Mouse (Mus musculus): Measurements from ENCODE around the gene Mfsd4b3. TPM values are rescaled to one million over a fixed set of nuclear protein-coding genes. Genes with fewer than 3 reads are reported as not detected.

Mfsd4b3 gene
- polyA plus RNA-seq, 1 experiment from 2014 or later, result 0.78 TPM

DNA sequence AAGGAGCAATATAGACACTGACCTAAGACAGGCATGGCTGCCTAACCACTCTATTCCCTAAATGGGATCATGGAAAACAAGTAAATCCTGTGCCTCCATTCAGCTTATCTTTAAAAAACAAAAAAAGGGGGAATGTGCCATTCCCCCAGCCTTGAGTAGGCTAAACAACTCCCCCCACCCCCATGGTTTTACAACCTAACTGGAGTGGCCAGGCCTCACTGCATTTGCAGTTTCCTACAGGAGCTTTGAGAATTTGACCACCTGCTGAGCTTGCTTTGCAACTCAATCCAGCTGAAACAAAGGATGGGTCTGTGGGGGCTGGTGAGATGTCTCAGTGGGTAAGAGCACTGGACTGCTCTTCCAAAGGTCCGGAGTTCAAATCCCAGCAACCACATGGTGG, 18.3 kb upstream of the Mfsd4b3 start:
- Histone ChIP-seq H3K4me1 (replicated peaks; ENCODE audit: control insufficient read depth, insufficient read depth, low read length) (no peaks in the 10 kb centered on the region), H3K27ac (ENCODE audit: low read depth, low read length) (no peak overlapping the region), H3K4me2 (no peak overlapping the region), H3K36me3 (ENCODE audit: control insufficient read depth, insufficient read depth, low read length) (no peaks in the 10 kb centered on the region), H3K9ac (ENCODE audit: low read depth, low read length) (no peak overlapping the region), H3K9me3 (ENCODE audit: control insufficient read depth, low read length) (peaks cover 7% of the 10 kb centered on the region), H3K4me3 (ENCODE audit: low read depth, low read length) (no peak overlapping the region), H3K27me3 (replicated peaks; ENCODE audit: control insufficient read depth, insufficient read depth, low read length) (no peaks in the 10 kb centered on the region)
- no peak for DNase-seq (ENCODE audit: low spot score)
- WGBS, result 74% methylated on average over 1 of the region's 1 CpGs
- no peak for ATAC-seq (replicated peaks; ENCODE audit: low FRiP score)

DNA sequence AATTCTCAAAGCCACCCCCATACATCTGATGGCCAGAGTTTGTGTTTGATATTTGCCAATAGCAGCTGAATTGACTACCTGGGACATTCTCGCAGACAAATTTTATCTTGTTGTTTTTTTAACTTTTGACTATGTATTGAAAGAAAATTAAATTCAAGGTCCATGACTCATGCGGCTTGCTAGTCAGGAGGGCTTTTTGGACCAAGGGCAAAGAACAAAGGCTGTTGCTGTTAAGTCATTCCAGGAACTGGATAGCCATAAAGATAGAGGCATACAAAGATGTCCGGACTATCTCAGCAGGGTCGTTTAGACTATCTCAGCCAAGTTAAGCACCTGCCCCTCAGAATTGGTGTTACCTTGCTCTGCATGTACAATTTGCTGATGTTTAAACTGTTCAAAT, 17.4 kb upstream of the Mfsd4b3 start:
- Histone ChIP-seq H3K9me3 (ENCODE audit: control insufficient read depth, low read length) (peaks cover 7% of the 10 kb centered on the region), H3K4me3 (ENCODE audit: low read depth, low read length) (no peak overlapping the region), H3K36me3 (ENCODE audit: control insufficient read depth, insufficient read depth, low read length) (no peaks in the 10 kb centered on the region), H3K9ac (ENCODE audit: low read depth, low read length) (no peak overlapping the region), H3K4me1 (replicated peaks; ENCODE audit: control insufficient read depth, insufficient read depth, low read length) (no peaks in the 10 kb centered on the region), H3K27me3 (replicated peaks; ENCODE audit: control insufficient read depth, insufficient read depth, low read length) (no peaks in the 10 kb centered on the region), H3K27ac (ENCODE audit: low read depth, low read length) (no peak overlapping the region), H3K4me2 (no peak overlapping the region)
- ATAC-seq (replicated peaks; ENCODE audit: low FRiP score) (no peak), DNase-seq (ENCODE audit: low spot score) (no peak)
- WGBS, result 89% methylated on average over 4 of the region's 4 CpGs

DNA sequence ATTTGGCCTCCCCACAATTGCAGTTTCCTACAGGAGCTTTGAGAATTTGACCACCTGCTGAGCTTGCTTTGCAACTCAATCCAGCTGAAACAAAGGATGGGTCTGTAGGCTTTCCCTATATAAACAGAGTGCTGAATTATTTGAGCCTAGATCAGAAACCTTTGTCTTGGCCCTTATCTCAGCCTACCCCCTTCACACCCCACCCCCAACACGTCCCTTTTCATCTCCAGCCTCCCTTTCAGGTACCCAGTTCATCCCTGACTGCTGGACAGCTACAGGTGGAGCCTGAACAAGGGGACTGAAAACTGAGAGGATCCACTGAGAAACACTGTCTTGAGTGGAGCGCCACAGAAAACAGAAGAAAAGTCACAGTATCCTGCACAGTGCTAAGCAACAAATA, 15.8 kb upstream of the Mfsd4b3 start:
- DNase-seq (ENCODE audit: low spot score), result no peak
- ATAC-seq (replicated peaks; ENCODE audit: low FRiP score), result no peak
- 44% methylated on average over 2 of the region's 2 CpGs for WGBS

DNA sequence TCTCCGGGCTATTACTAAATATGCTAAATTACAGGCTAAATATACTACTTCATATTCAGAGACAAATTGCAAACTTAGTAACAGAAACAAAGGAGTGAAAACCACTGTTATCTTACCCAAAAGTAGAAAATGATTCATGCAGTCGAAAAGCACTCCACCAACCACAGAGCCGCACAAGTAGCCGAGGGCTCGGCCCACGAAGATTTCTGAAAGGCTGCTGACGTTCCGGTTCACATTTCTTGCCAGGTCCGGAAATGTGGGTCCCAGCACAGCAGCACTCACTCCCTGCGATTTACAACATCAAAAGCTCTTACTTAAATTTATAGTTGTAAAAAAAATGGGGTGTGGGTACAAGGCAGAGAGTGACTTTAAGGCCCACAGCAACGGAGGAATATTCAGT, 15.0 kb upstream of the Mfsd4b3 start:
- WGBS, result 59% methylated on average over 11 of the region's 11 CpGs
- no peak for ATAC-seq (replicated peaks; ENCODE audit: low FRiP score)
- H3K9ac ChIP-seq (ENCODE audit: low read depth, low read length), result no peak overlapping the region

More for the DNA sequence above, 15.8 kb upstream of the Mfsd4b3 start:
- no peaks in the 10 kb centered on the region for H3K4me1 ChIP-seq (replicated peaks; ENCODE audit: control insufficient read depth, insufficient read depth, low read length)
- H3K36me3 ChIP-seq (ENCODE audit: control insufficient read depth, insufficient read depth, low read length), result no peaks in the 10 kb centered on the region
- H3K27me3 ChIP-seq (replicated peaks; ENCODE audit: control insufficient read depth, insufficient read depth, low read length), result no peaks in the 10 kb centered on the region
- H3K27ac ChIP-seq (ENCODE audit: low read depth, low read length), result no peak overlapping the region
- H3K4me3 ChIP-seq (ENCODE audit: low read depth, low read length), result no peak overlapping the region
- no peak overlapping the region for H3K4me2 ChIP-seq
- H3K9me3 ChIP-seq (ENCODE audit: control insufficient read depth, low read length), result peaks cover 7% of the 10 kb centered on the region
- no peak overlapping the region for H3K9ac ChIP-seq (ENCODE audit: low read depth, low read length)

DNA sequence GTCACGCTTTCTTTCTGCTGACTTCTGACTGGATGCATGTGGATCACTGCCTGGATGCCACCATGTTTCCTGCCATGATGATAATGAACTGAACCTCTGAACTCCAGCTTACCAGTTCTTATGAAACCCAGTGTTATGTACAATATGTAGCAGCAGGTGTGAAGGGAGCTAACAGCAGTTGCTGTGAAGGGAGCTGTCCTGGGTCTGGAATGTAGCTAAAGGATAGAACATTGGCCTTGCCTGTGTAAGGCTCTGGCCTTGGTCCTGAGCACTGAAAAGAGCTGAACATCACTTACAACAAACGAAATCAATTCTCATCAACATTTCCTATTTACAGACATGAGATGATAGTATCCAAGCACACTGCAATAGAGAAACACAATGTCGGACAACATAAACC, 7.6 kb upstream of the Mfsd4b3 start:
- no peak overlapping the region for H3K4me2 ChIP-seq
- 71% methylated on average over 3 of the region's 3 CpGs for WGBS
- no peaks in the 10 kb centered on the region for H3K9me3 ChIP-seq (ENCODE audit: control insufficient read depth, low read length)
- DNase-seq (ENCODE audit: low spot score), result no peak
- H3K27ac ChIP-seq (ENCODE audit: low read depth, low read length), result no peak overlapping the region
- no peaks in the 10 kb centered on the region for H3K27me3 ChIP-seq (replicated peaks; ENCODE audit: control insufficient read depth, insufficient read depth, low read length)
- H3K4me3 ChIP-seq (ENCODE audit: low read depth, low read length), result no peak overlapping the region
- H3K4me1 ChIP-seq (replicated peaks; ENCODE audit: control insufficient read depth, insufficient read depth, low read length), result no peaks in the 10 kb centered on the region
- no peak for ATAC-seq (replicated peaks; ENCODE audit: low FRiP score)
- H3K36me3 ChIP-seq (ENCODE audit: control insufficient read depth, insufficient read depth, low read length), result no peaks in the 10 kb centered on the region
- H3K9ac ChIP-seq (ENCODE audit: low read depth, low read length), result no peak overlapping the region

More for the DNA sequence above, 15.0 kb upstream of the Mfsd4b3 start:
- Histone ChIP-seq H3K36me3 (ENCODE audit: control insufficient read depth, insufficient read depth, low read length) (no peaks in the 10 kb centered on the region), H3K9me3 (ENCODE audit: control insufficient read depth, low read length) (peaks cover 7% of the 10 kb centered on the region), H3K4me3 (ENCODE audit: low read depth, low read length) (no peak overlapping the region), H3K27ac (ENCODE audit: low read depth, low read length) (no peak overlapping the region), H3K4me1 (replicated peaks; ENCODE audit: control insufficient read depth, insufficient read depth, low read length) (no peaks in the 10 kb centered on the region), H3K4me2 (no peak overlapping the region), H3K27me3 (replicated peaks; ENCODE audit: control insufficient read depth, insufficient read depth, low read length) (no peaks in the 10 kb centered on the region)
- no peak for DNase-seq (ENCODE audit: low spot score)

DNA sequence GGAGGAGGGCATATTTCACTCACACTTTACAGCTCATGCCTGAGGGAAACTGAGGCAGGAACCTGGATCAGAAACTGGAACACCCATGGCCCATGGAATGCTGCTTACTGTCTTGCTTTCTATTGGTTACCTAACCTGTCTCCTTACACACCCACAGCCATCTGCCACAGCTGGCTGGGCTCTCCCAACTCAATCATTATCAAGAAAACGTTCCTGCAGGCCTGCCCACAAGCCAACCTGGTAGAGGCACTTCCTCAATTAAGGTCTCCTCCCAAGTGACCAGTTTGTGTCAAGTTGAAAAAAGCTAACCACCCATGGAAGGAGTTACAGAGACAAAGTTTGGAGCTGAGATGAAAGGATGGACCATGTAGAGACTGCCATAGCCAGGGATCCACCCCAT, 2.0 kb upstream of the Mfsd4b3 start:
- no peak overlapping the region for H3K4me2 ChIP-seq
- WGBS, result 29% methylated on average over 1 of the region's 1 CpGs
- H3K9ac ChIP-seq (ENCODE audit: low read depth, low read length), result no peak overlapping the region
- no peaks in the 10 kb centered on the region for H3K27me3 ChIP-seq (replicated peaks; ENCODE audit: control insufficient read depth, insufficient read depth, low read length)
- H3K4me1 ChIP-seq (replicated peaks; ENCODE audit: control insufficient read depth, insufficient read depth, low read length), result peaks cover 2% of the 10 kb centered on the region; the same call in 1 of the 2 replicates
- H3K4me3 ChIP-seq (ENCODE audit: low read depth, low read length), result no peak overlapping the region
- no peak for ATAC-seq (replicated peaks; ENCODE audit: low FRiP score)
- no peaks in the 10 kb centered on the region for H3K36me3 ChIP-seq (ENCODE audit: control insufficient read depth, insufficient read depth, low read length)
- DNase-seq (ENCODE audit: low spot score), result no peak
- no peak overlapping the region for H3K27ac ChIP-seq (ENCODE audit: low read depth, low read length)
- no peaks in the 10 kb centered on the region for H3K9me3 ChIP-seq (ENCODE audit: control insufficient read depth, low read length)

DNA sequence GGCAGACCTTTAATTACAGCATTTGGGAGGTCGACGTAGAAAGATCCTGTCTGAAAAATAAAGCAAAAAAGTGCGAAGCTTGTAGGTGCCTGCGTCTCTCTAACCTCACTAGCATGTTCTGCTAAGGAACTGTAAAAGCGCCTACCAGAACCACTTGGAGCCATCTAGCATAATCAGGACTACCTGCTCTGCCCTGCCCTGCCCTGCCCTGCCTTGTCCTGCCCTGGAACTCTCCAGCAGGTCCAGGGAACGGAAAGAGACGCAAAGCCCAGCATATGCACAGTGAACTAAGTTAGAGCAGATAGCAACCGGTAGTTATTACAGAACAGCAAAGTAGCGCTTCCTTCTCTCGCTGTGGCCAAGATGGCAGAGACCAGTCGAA, 479 bp upstream of the Mfsd4b3 start:
- H3K4me2 ChIP-seq, result peak overlapping the region; percentile 82
- peaks cover 2% of the 10 kb centered on the region; the same call in 1 of the 2 replicates for H3K4me1 ChIP-seq (replicated peaks; ENCODE audit: control insufficient read depth, insufficient read depth, low read length)
- H3K9me3 ChIP-seq (ENCODE audit: control insufficient read depth, low read length), result no peaks in the 10 kb centered on the region
- no peak overlapping the region for H3K4me3 ChIP-seq (ENCODE audit: low read depth, low read length)
- H3K9ac ChIP-seq (ENCODE audit: low read depth, low read length), result no peak overlapping the region
- no peak overlapping the region for H3K27ac ChIP-seq (ENCODE audit: low read depth, low read length)
- WGBS, result 43% methylated on average over 11 of the region's 11 CpGs
- H3K27me3 ChIP-seq (replicated peaks; ENCODE audit: control insufficient read depth, insufficient read depth, low read length), result no peaks in the 10 kb centered on the region
- DNase-seq (ENCODE audit: low spot score), result no peak
- ATAC-seq (replicated peaks; ENCODE audit: low FRiP score), result peak; percentile 48
- H3K36me3 ChIP-seq (ENCODE audit: control insufficient read depth, insufficient read depth, low read length), result no peaks in the 10 kb centered on the region

DNA sequence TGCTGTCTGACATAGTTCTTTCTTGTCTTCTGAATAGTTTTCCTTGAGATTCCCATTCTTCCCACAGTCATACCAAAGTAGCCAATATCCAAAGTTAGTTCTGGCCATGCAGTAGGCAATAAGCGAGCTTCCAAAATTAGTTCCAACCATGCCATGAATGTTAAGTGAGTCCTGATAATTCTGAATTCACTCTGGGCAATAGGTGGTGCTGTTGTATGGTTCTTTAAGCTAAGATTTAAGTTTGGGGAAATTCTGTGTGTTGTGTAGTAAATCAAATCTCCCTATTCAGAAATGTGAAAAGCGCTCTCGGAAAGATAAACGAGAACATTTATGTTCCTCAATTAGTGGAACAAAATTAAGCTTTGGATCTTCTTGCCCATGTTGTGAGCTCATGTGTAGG, 1.7 kb downstream of the Mfsd4b3 start:
- H3K9ac ChIP-seq (ENCODE audit: low read depth, low read length), result no peak overlapping the region
- 68% methylated on average over 4 of the region's 4 CpGs for WGBS
- H3K27ac ChIP-seq (ENCODE audit: low read depth, low read length), result no peak overlapping the region
- H3K4me2 ChIP-seq, result no peak overlapping the region
- H3K27me3 ChIP-seq (replicated peaks; ENCODE audit: control insufficient read depth, insufficient read depth, low read length), result no peaks in the 10 kb centered on the region
- no peak overlapping the region for H3K4me3 ChIP-seq (ENCODE audit: low read depth, low read length)
- H3K4me1 ChIP-seq (replicated peaks; ENCODE audit: control insufficient read depth, insufficient read depth, low read length), result peaks cover 2% of the 10 kb centered on the region; the same call in 1 of the 2 replicates
- no peaks in the 10 kb centered on the region for H3K36me3 ChIP-seq (ENCODE audit: control insufficient read depth, insufficient read depth, low read length)
- ATAC-seq (replicated peaks; ENCODE audit: low FRiP score), result no peak
- DNase-seq (ENCODE audit: low spot score), result no peak
- H3K9me3 ChIP-seq (ENCODE audit: control insufficient read depth, low read length), result no peaks in the 10 kb centered on the region

DNA sequence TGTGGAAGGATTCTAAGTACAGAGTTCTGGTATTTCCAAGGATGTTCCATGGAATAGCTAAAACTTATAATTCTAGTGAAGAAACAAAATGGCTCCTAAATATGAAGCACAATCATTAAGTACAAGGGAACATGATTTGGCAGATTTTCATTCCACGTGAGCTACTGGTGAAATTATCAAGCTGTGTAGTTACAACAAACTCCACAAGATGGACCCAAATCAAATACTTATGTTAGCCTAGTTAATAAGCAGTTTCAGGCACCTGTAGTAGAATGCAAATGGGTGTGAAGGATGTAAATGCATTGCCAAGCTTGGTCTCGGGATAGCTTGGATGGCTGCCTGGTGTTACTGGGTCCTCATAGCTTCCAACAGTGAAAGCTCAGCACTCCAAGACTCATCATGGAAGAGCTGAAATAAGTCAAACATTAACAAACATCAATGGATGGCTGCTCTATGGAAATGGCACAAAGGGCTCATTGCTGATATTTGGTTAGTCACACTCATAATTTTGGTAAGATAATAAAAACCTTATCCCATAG, 3.5 kb downstream of the Mfsd4b3 start:
- ATAC-seq (replicated peaks; ENCODE audit: low FRiP score), result no peak
- no peak overlapping the region for H3K4me3 ChIP-seq (ENCODE audit: low read depth, low read length)

More for the DNA sequence above, 3.5 kb downstream of the Mfsd4b3 start:
- H3K9ac ChIP-seq (ENCODE audit: low read depth, low read length), result no peak overlapping the region
- no peaks in the 10 kb centered on the region for H3K9me3 ChIP-seq (ENCODE audit: control insufficient read depth, low read length)
- no peaks in the 10 kb centered on the region for H3K36me3 ChIP-seq (ENCODE audit: control insufficient read depth, insufficient read depth, low read length)
- H3K27ac ChIP-seq (ENCODE audit: low read depth, low read length), result no peak overlapping the region
- no peak overlapping the region for H3K4me2 ChIP-seq
- DNase-seq (ENCODE audit: low spot score), result no peak
- 65% methylated on average over 2 of the region's 2 CpGs for WGBS
- peaks cover 2% of the 10 kb centered on the region; the same call in 1 of the 2 replicates for H3K4me1 ChIP-seq (replicated peaks; ENCODE audit: control insufficient read depth, insufficient read depth, low read length)
- H3K27me3 ChIP-seq (replicated peaks; ENCODE audit: control insufficient read depth, insufficient read depth, low read length), result no peaks in the 10 kb centered on the region
